Mouse (Mus musculus) retina, embryonic 14.5 days (tissue): Measurements from ENCODE around the gene Eme1.

Experiments
- DNase-seq: peaks from one replicate; pipeline ENCODE4 v3.0.0-alpha.2; 2015; ENCODE audit warnings: low spot score

Gene Eme1

DNA sequence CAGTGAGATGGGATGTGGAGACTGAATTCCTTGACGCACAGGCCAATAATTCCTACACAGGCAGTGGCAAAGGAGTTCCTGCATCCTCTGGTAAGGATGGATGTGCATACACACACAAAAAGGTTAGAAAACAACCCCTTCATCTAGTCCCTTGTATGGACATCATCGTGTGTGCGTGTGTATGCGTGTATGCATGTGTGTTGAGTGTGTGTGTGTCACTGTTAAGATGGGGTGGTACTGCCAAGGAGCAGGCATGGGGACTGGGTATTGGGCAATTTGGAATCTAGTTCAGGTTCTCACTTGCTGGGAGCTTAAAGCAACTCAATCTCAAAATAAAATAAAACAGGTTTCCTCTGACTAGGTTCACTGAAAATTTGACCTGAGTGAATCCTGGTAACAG, 7.3 kb downstream of the Eme1 start:
- no peak for DNase-seq

DNA sequence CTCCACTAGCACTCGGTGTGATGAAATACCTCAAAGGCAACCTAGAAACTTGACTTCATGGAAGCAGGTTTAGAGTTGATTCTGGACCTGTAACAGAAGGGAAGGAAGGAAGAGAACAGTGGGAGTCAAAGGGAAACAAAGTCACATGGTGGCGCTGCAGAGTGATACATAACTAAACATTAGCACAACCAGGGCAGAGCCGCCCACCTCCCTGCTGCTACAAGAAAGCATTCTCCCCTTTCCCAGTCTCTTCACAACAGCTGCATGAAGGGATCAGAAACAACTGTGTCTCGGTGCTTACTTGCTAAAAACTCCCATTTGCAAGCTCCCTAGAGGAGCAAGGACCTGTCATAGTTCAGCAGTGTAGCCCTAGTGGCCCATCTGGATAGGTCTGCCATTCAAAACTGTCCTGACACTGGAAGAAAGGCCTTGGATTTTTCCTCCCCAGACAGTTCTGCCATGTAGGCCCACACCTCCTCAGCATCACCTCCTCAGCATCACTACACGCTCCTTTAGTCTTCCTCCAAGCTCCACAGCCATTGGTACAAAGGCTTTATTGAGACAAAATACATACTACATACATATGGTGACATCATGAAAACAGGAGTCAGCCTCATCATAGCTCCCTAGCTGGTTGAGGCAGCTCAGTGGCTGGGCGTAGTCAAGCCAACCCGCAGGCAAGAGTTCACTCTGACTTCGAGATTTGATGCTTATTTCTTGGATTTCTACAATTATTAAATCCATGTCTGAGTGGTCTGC, 9.1 kb downstream of the Eme1 start:
- DNase-seq = no peak

DNA sequence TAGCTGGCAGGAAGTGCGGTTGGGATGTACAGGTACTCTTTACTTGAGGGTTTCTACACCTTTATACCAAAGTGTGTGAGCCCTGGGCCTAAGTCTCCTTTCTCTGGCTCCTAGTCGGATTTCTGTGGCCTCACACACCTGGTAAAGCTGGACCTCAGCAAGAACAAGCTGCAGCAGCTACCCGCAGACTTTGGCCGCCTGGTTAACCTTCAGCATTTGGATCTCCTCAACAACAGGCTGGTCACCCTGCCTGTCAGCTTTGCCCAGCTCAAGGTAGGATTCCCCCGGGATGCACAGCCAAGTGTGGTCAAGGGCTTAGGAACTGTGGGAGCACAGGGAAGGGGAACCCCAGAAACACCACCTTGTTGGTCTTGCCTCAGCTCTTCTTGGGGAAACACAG, 19.3 kb downstream of the Eme1 start:
- DNase-seq = no peak

DNA sequence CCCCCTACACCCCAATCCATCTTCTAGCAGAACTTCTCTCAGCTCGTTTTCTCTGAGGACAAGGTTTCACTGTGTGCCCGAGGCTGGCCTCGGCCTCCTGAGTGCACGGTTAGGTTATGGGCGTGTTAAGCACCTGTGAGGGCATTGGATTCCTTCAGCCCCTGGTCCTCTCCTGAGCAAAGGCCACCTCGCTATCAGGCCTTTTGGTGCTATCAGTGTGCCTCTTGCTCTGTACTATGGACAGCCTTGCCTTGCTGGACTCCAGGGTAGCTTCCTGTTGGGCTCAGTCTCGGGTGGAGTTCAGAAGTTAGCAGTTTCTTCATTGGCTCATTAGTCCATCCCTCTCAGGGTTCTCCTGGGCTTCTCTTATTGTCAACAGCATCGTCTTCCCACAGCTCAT, 20.8 kb downstream of the Eme1 start:
- DNase-seq = no peak

DNA sequence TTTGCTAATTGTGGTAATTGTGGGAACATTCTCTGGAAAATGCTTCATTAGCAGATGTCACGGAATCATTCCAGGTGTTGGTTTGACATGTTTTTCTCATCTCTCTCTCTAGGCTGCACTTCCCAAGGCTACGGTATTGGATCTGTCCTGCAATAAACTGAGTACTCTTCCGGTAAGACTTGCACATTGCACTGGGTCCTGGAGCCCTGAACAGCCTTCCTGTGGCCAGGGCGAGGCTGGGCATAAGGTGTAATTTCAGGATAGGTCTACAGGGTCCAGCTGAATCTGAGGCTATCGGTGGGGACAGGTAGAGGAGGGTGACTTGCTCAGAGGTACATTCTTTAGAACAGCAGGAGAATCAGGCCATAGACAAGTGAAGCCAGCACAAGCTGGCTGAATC, 21.8 kb downstream of the Eme1 start:
- DNase-seq = no peak

DNA sequence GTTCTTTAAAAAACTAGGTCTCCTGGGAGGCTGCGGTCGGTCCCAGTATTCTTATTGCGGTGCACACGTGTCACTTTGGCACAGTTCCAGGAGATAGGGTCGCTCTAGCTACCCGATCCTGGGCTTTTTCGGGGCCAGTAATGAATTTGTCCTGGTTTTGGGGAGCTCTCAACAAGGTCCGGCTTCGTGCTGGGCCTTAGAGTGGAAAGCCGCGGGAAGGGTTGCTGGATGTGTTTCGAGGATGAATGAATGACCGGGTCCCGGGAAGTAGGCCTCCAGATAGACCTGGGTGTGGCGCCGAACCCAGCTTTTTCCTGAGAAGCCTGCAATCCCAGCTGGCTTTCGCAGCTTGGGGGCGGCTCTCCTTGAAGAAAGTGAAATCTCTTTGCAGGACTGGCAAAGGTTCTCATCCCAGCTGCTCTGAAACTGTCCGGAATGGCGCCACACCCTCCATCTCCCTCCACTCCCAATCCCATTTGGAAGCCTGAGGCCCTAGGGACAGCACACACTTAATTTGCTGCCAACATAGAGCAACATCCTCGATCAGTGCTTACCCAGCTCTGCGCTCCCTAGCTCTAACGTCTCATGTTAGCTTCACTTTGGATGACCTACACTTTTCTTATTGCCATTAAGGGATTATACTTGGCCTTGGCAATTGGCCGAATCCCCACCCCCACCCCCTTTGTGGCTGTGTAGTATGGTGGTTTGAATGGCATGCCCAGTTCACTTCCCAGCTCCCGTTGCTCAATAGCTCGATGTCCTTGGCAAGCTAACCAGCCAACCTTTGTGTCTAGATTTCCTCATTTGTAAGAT, 23.4 kb downstream of the Eme1 start:
- no peak for DNase-seq

DNA sequence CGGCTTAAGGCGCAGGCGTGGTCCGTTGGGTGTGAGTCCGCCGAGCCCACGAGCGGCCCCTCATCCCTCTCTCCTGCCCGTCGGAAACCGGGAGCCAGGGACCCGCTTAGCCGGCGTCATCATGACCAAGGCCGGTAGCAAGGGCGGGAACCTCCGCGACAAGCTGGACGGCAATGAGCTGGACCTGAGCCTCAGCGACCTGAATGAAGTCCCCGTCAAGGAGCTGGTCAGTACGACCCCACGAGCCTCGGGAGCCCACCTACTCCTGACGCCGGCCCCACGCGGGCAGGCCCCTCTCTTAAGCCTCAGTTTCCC, 23.9 kb downstream of the Eme1 start:
- no peak for DNase-seq

DNA sequence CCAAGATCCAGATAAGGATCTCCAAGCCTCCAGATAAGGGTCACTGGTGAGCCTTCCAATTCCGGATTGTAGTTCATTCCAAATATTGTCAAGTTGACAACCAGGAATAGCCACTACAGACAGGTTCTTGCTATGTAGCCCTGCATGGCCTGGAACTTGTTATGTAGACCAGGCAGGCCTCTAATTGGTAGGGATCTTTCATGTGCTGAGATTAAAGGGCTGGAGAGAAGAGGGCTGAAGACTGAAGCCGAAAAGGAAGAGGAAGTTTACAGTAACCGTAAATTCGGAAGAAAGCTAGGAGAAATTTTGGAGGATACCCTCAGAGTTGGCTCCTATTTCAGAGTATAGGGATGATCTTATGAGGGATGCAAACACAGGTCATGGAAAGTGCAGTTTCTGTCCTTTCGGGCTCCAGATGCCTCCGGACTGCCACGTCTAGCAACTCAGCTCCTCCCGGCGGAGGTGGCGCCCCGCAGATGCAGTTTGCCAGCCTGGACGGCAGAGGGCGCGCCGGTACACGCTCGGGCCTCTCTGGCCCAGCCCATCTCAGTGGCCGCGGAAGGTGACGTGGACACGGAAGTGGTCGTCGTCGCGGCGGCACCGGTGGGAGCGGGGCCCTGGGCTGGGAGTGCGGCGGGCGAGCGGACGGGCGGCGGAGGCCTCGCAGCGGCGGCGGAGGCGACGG, 24.4 kb downstream of the Eme1 start, which contains the start of gene Lrrc59:
TSS of gene Lrrc59 (plus strand) at position 569 of the 685 bp plus-strand sequence.
- DNase-seq = peak; percentile 95

DNA sequence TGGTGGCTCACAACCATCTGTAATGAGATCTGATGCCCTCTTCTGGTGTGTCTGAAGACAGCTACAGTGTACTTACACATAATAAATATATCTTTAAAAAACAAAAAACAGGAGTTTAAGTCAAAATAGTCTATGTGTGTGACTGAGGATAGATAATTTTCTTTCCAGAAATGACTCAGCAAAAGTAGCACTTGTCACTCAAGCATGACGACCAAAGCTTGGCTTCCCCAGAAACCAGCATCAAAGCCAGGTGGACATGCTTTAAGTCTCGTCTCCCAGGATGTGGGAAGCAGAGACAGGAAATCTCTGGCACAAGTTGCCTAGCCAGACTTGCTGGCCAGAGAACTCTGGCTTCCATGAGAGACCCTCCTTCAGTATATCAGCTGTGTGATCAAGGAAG, 31.6 kb downstream of the Eme1 start:
- DNase-seq = no peak

DNA sequence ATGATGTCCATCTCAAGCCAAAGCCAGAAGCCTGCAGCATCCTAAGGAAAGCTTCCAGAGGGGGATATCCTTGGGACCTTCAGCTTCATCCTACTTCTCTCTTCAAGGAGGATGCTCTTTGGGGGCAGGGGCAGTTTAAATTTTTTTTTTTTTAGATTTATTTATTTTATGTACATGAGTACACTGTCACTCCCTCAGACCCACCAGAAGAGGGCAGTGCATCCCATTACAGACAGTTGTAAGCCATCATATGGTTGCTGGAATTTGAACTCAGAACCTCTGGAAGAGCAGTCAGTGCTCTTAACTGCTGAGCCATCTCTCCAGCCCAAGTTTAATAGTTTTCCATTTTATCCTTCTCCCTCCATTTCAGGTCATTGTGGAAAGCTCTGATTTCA, 32.3 kb downstream of the Eme1 start:
- DNase-seq = no peak

DNA sequence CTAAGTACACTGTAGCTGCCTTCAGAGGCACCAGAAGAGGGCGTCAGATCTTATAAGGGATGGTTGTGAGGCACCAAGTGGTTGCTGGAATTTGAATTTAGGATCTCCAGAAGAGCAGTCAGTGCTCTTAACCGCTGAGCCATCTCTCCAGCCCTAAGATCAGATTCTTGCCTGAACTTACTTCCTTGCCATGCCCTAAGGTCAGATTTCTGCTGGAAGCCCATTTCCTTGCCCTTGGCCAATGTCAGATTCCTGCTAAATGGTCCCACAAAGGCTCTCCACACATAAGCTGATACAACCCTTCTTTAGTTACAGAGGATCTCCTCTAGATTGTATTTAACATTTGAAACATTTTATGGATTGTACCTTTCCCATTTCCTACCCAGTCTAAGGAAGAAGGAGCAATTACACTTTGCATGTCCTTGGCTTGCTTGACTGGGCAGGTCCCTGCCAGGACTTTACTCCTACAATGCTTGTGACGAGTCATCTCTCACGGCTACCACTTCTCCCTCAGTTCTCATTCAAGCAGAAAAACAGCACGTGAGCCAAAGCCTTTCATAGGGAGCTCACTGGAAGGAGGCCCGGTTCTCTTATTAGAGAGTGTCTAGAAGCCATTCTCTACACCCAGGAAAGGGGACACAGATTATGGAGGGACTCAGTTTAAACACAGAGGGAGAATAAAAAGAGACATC, 32.9 kb downstream of the Eme1 start:
- DNase-seq = no peak

DNA sequence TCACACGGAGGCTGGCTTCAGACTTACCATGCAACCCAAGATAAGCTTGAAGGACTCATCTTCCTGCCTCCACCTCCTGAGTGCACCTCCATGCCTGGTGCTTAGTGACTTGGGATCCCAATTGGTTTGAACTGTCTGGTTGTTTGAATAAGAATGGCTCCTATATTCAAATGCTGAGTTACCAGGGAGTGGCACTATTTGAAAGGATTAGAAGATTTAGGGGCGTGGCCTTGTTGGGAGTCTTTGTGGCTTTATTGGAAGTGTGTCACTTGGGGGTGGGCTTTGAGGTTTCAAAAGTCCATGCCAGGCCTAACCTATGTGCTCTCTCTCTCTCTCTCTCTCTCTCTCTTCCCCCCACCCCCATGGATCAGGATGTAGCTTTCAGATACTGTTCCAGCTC, 36.1 kb downstream of the Eme1 start:
- no peak for DNase-seq

DNA sequence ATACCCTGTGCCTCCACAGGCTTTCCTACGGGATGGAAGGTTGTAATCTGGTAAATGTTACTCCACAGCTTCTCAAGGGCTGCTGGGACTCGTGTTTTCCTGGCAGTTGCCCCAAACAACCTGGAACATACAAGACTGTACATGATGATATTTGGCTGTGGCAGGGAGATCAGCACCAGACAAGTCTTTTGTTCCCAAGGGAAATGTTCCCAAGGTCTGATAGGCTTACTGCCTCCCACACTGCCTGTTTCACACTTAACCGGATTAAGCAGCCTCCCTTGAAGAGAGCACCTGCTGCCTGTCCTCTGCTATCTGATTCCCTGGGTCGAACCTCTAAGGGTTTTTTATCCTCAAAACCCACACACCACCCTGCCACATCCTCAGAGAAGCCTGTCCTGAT, 38.3 kb downstream of the Eme1 start:
- DNase-seq = peak; percentile 31

DNA sequence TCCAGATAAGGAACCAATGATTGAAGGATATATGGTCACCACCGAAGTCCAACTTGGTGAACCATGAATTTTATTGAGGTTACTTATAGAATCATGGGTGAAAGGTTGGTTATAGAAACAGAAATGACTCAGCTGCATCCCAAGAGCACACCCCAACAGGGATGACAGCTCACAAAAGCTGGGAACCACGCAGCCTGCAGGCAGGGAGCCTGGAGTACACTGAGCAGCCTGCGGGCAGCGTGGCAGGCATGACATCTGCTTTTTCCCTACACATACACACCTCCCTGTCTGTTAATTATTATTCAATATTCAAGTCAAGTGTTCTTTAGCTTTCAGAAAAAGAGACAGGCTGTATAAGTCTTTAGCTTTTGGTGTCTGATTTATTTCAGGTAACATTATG, 39.2 kb downstream of the Eme1 start:
- no peak for DNase-seq

DNA sequence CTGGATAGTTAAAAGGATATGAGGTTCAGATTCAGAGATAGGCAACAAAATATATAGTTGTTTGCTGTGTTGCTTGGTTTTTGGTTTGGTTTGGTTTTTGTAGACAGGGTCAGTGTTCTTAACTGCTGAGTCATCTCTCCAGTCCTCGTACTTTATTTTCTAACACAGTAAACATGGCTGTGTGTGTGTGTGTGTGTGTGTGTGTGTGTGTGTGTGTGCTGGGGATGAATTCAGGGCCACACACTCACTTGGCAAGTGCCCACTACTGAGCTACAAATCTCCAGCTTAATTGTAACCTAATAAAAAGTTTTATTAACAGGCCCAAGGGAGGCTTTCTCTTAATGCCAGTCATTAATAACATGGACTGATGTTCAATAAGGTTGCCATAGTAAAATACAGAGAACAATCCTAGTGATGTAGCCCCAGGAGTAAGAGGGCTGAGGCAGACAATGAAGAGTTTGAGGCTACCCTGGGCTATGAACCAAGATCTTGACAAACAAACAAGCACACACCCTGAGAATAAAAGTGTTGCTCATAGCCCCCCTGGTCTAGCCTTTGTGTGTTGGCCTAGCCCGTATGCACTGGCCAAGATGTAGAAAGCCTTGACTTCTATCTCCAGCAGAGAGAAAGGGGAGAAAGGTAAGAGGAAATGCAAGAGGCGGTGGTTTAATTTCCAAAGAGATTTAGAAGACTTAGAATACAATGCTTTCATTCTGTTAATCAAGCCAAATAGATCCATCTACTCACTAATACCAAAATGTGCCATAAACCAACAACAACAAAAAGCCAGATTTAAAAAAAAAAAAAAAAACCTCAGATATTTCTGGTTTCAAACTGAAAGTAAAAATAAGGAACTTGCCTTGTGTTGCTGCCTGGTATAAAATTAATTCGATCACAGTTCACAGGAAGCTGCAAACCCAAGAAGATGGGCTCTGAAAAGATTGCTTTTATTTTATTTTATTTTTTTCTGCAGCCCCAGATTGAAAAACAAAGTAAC, 42.7 kb downstream of the Eme1 start:
- DNase-seq = no peak

DNA sequence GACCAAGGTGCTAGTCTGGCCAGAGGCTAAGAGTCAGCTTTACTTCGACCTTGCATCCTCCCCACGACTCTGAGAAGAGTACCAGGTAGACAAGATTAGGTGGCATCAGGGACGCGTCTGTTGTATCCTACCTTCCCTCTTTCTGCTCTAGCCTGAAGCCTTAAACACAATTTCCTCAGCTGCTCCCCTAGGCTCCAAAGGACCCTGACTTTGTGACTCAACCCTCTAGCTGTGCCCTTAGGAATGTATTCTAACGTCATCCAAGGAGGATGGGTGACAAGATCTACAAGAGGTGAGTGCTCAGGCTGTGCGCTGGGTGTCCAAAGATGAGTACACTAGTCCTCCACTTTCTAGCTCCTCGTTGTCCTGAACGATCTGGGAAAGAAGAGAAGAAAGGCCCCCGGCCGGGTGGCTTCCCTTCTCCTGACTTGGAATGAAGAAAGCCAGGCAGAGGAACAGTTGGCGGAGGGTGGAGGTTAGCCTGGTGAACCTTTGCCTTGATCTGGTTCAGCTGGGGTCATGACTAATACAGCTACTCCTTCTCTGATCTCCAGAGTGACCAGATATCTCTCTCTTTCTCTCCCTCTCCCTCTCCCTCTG, 51.3 kb downstream of the Eme1 start:
- DNase-seq = no peak

DNA sequence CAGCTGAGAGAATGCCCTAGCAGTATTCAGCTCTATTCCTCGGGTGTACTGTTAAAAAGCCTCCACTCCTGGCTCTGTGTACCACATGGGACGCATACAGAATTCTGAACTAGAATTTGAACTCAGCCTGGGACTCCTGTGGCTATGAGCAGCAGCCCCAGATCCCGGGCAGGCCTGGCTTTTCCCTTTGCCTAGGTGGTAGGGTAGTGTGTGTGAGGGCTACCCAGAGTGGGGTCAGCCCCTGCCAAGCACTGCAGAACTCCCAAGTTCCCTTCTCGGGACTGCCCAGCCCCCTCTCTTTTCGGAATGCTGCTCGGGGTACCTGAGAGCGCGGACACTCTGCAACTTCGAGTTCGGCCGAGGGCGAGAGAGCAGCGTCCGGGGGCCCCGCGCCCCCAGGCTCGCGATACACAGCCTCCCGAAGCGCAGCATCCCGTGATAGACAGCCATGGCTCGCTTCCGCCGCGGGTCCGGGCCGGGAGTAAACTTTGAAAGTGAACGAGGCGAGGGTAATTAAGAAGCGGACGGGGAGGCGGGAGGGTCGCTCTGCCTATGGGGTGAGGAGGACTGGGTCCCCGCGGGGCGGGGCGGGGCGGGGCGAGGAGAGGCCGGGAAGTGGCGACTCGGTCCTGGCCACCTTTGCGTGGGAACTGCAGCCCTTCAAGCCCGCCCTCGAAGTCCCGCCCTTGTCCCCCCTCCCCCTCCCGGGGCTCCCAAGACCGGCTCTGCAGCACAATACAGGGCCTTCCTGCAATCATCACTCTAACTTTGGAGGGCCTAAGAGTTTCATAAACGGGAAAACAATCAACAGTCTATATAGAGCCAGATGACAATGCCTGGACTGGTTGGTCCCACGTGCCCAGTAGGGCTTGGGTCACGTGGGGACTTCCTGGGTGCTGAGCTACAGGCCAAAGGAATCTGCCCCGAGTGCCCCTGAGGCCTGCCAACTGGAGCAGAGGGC, 52.2 kb downstream of the Eme1 start, which contains the start of gene Acsf2:
TSS of gene Acsf2 (minus strand) at position 551 of the 961 bp plus-strand sequence.
- DNase-seq = peak; percentile 79

DNA sequence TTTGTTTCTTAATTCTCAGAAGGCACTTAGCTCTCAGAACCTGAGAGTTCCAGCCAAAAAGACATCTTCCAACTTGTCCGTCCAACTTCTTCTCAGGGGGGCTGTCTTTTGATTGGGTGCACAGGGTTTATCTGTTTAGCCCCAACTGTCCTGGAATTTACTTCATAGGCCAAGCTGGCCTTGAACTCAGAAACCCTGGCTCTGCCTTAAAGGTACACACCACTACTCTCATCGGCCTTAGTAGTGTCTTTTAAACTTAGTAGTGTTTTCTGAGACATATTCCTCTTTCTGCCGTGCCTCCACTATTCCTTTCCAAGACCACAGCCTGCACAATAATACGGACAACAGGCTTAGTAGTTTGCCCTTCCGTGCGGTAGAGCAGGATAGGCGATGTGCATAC, 53.3 kb downstream of the Eme1 start:
- no peak for DNase-seq

DNA sequence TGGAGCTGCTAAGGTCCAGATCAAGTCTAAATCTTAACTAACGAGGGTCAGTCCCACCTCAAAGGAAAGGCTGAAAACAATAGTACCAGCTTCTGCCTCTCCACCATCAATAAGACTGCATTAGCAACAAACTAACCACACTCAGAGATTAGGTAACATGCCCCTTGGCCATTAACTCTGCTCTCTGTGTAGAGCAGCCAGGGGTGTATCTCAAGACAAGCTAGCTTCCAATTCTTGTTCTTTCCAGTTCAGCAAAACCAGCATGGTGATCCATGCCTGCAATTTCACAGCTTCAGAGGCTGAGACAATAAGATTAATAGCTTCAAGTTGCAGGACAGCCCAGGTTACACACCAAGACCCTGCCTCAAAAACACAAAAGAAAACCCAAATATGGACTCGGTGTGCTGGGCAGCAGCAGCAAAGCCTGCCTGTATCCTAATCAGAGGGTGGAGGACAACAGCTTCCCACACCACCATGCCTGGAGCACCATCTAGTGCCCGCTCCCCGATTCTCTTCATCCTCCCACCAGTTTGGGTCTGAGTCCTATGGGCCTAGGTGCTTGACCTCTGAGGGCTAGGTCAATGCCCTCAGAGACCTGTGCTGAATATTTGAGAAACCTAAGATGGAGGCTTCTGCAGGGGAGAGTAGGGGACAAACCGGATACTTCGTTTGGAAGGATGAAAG, 55.2 kb downstream of the Eme1 start:
- no peak for DNase-seq
